Mouse (Mus musculus) hindbrain, embryonic 13.5 days (tissue): ENCODE measurements around the gene AU040320. TPM values are rescaled to one million over a fixed set of nuclear protein-coding genes. Genes with fewer than 3 reads are reported as not detected.

Experiments used
- ATAC-seq: fragments of 200-750 bp; cut with Nextera tagmentation; 2 replicates; pipeline ENCODE4 v1.8.0; 2017; ENCODE audit warnings: moderate TSS enrichment; ENCODE audit not compliant: low FRiP score
- H3K27ac ChIP-seq: fragments of 300-500 bp; sonication (generic); 2 replicates; pipeline ENCODE4 v1.5.1; 2015; ENCODE audit warnings: inconsistent platforms, mild to moderate bottlenecking, moderate library complexity
- H3K27me3 ChIP-seq: fragments of 300-500 bp; sonication (generic); 2 replicates; pipeline ENCODE4 v1.6.1; 2015; ENCODE audit warnings: mild to moderate bottlenecking, inconsistent platforms
- H3K36me3 ChIP-seq: fragments of 300-500 bp; sonication (generic); 2 replicates; pipeline ENCODE4 v1.6.1; 2015; ENCODE audit warnings: mild to moderate bottlenecking, inconsistent platforms
- H3K4me1 ChIP-seq: fragments of 300-500 bp; sonication (generic); replicated peaks from 2 replicates; pipeline ENCODE4 v1.6.1; 2015; ENCODE audit warnings: inconsistent platforms
- H3K4me2 ChIP-seq: fragments of 300-500 bp; sonication (generic); 2 replicates; pipeline ENCODE4 v1.6.1; 2015; ENCODE audit warnings: inconsistent platforms, mild to moderate bottlenecking, moderate library complexity
- H3K4me3 ChIP-seq: fragments of 300-500 bp; sonication (generic); 2 replicates; pipeline ENCODE4 v1.5.1; 2015; ENCODE audit warnings: mild to moderate bottlenecking, inconsistent platforms
- H3K9ac ChIP-seq: fragments of 300-500 bp; sonication (generic); 2 replicates; pipeline ENCODE4 v1.6.1; 2015; ENCODE audit warnings: mild to moderate bottlenecking, inconsistent platforms
- H3K9me3 ChIP-seq: fragments of 300-500 bp; sonication (generic); 2 replicates; pipeline ENCODE4 v1.6.1; 2016; ENCODE audit warnings: inconsistent platforms
- WGBS: fragments of 180-500 bp; shearing (Covaris S2); methylation state at CpG from one replicate; pipeline ENCODE4 v1.1.7; 2015; 5-methylcytosine and 5-hydroxymethylcytosine counted together
- polyA plus RNA-seq: library from polyadenylated mRNA; unstranded; fragments of >200 nt; fragmentation: Nextera tagmentation; extraction: Ambion mirVana; gene quantifications from 2 replicates; pipeline ENCODE4 v1.2.1, GENCODE M21; 2015

Gene AU040320
- polyA plus RNA-seq, 1 experiment from 2014 or later = 40.3 TPM

DNA sequence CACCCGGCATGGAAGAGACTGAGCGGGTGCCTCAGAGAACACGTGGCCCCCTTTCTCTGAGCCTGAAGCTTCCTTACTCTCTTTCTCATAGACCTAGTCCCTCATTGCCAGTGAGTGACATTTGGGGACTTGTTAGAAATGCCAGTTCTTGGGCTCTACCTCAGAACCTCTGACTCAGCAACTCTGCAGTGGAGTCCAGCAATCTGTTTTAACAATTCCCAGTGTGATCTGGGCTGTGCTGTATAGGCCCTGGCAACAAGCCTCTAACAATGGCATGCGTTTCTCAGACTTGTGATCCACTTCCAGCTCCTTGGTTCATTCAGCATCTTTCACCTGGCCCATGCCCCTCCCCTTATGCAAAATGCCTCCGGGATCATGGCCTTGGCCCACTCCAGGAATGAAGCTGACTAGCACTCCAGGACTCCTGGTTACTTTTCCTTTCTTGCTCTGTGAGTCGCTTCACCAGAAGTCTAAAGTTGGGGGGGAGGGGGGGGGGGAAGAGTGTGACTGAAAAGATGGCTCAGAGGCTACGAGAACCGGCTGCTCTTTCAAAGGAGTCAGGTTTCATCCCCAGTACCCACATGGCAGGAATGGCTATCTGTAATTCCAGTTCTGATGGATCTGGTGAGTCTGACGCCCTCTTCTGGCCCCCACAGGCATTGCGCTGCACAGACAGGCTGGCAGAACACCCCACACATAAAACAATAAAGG, 13.2 kb upstream of the AU040320 start:
- ATAC-seq = no peak
- Histone ChIP-seq H3K27me3 (peaks cover 92% of the 10 kb centered on the region), H3K9ac (no peak overlapping the region), H3K9me3 (no peaks in the 10 kb centered on the region), H3K4me1 (peaks cover 20% of the 10 kb centered on the region), H3K27ac (no peak overlapping the region), H3K4me2 (no peak overlapping the region), H3K4me3 (no peak overlapping the region), H3K36me3 (peaks cover 19% of the 10 kb centered on the region)
- WGBS = 15% methylated on average over 10 of the region's 10 CpGs

DNA sequence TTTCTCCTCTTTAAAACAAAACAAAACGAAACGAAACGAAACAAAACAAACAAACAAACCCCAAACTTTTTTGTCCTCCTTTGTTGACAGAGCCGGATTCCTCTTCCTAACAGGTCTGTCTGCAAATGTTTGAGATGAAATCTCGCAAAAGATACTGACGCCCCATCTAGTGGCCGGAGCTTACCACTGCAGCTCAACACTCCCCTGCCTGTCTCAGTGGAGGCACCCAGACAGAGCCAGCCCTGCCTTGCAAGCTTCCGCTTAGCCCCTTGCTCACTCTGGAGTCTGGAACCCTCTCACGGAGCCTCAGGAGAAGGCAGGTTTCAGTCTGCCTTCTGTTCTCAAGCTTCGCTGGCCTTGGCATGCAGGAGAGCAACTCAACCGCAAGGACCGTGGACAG, 11.9 kb upstream of the AU040320 start:
- peak overlapping the region; percentile 43; the same call in 1 of the 2 replicates for H3K9ac ChIP-seq
- H3K4me1 ChIP-seq = peaks cover 16% of the 10 kb centered on the region
- no peak for ATAC-seq
- no peak overlapping the region for H3K4me3 ChIP-seq
- no peaks in the 10 kb centered on the region for H3K9me3 ChIP-seq
- 7% methylated on average over 12 of the region's 12 CpGs for WGBS
- H3K36me3 ChIP-seq = peaks cover 32% of the 10 kb centered on the region
- H3K4me2 ChIP-seq = peak overlapping the region; percentile 19; the same call in 1 of the 2 replicates
- no peak overlapping the region for H3K27ac ChIP-seq
- H3K27me3 ChIP-seq = peaks cover 79% of the 10 kb centered on the region

DNA sequence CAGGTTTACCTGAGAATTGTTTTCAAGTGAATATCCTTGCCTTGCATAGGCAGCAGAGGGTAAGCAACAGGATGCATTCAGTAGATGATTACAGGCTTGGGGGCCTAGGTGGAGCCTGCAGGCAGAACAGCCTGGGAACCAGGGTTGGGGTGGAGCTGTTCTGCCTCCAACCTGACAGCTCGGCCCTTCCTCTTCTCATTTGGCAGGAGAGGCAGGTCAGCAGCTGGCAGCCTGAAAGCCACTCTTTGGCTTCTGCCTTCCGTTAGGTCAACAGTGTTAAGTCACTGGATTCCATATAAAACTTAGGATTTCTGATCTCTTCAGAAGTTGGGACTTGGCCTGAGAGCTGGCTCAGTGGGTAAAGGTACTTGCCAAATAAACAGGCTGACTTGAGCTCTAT, 10.4 kb upstream of the AU040320 start:
- Histone ChIP-seq H3K9me3 (no peaks in the 10 kb centered on the region), H3K36me3 (peaks cover 45% of the 10 kb centered on the region), H3K9ac (no peak overlapping the region), H3K4me2 (no peak overlapping the region), H3K27me3 (peaks cover 63% of the 10 kb centered on the region), H3K4me3 (no peak overlapping the region), H3K27ac (no peak overlapping the region), H3K4me1 (peaks cover 18% of the 10 kb centered on the region)
- WGBS = 67% methylated on average over 2 of the region's 2 CpGs
- ATAC-seq = no peak

DNA sequence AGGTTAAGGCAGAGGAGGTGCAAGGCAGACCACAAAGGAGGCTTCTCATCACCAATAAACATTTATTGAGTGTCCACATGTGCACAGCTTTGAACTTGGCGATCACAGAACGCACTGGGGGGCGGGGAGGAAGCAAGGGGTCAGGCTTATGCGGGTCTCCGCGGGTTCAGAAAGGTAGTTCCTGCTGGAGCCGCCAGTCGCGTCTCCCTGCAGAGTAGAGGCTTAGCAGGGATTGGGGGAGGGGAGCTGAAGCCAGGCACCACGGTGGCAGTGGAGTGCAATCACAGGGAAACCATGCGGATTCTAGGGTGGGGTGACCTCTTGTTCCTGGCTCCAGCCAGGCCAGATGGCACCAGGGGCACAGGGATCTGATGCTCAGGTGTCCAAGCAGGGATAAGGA, 9.6 kb upstream of the AU040320 start:
- Histone ChIP-seq H3K27ac (no peak overlapping the region), H3K4me1 (peaks cover 25% of the 10 kb centered on the region), H3K9ac (peak overlapping the region; percentile 29; the same call in 1 of the 2 replicates), H3K9me3 (no peaks in the 10 kb centered on the region), H3K36me3 (peaks cover 53% of the 10 kb centered on the region), H3K4me3 (no peak overlapping the region), H3K4me2 (no peak overlapping the region), H3K27me3 (peaks cover 56% of the 10 kb centered on the region)
- ATAC-seq = no peak
- 14% methylated on average over 11 of the region's 11 CpGs for WGBS

DNA sequence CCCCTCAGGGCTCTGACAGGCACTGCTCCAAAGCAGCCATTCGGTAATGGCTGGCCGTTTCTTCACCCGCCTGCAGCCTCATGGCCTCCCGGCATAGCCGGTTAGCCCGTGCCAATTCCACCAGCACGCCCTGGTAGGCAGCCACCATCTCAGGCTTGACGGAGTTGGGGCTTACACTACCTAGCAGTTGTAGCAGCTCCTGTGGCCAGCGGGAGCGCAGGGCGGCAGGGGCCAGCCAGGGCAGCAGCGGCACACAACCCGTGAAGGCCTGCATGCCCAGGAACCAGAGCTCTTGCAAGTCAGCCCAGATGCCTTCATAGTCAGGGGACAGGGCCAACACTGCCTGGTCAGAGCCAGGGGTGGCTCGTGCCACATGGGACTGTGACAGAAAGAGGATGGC, 8.5 kb upstream of the AU040320 start:
- Histone ChIP-seq H3K4me3 (no peak overlapping the region), H3K9ac (no peak overlapping the region), H3K4me2 (no peak overlapping the region), H3K27ac (no peak overlapping the region), H3K4me1 (peaks cover 36% of the 10 kb centered on the region), H3K27me3 (peaks cover 45% of the 10 kb centered on the region), H3K9me3 (no peaks in the 10 kb centered on the region), H3K36me3 (peaks cover 64% of the 10 kb centered on the region)
- ATAC-seq = no peak
- WGBS = 86% methylated on average over 14 of the region's 14 CpGs

DNA sequence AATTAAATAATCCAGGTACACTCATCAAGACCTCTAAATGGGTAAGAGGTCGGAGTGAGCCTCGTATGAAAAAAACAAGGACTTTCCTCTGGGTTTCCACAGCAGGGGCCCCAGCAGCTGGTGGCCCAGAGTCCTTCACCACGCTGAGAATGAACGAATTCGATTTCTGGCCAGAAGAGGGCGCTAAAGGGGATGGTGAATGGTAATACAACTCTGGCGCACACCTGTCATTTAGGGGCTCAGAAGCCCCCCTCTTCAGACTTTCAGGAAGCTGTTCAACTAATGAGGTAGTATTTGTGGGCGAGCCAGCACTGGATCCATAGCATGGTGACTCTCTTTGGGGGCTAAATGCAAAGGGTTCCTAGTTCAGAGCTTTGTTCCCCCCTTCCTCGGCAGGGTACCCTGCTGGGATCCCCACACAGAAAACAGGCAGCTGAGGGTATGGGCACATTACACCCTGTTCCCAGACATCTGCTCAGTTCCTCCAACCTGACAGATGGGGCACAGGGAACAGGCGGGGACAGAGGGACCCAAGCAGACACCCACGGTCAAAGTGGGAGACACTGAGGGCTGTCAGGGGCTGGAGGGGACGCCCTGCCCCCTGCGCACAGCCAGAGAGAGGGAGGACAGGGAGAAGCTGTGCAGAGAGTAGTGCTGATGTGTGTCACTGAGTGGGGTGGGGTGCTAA, 7.7 kb upstream of the AU040320 start:
- Histone ChIP-seq H3K9ac (no peak overlapping the region; the same call in 1 of the 2 replicates), H3K4me2 (no peak overlapping the region), H3K27ac (no peak overlapping the region), H3K27me3 (peaks cover 39% of the 10 kb centered on the region), H3K4me3 (no peak overlapping the region), H3K9me3 (no peaks in the 10 kb centered on the region), H3K36me3 (peaks cover 71% of the 10 kb centered on the region), H3K4me1 (peaks cover 44% of the 10 kb centered on the region)
- WGBS = 35% methylated on average over 13 of the region's 13 CpGs
- no peak for ATAC-seq

DNA sequence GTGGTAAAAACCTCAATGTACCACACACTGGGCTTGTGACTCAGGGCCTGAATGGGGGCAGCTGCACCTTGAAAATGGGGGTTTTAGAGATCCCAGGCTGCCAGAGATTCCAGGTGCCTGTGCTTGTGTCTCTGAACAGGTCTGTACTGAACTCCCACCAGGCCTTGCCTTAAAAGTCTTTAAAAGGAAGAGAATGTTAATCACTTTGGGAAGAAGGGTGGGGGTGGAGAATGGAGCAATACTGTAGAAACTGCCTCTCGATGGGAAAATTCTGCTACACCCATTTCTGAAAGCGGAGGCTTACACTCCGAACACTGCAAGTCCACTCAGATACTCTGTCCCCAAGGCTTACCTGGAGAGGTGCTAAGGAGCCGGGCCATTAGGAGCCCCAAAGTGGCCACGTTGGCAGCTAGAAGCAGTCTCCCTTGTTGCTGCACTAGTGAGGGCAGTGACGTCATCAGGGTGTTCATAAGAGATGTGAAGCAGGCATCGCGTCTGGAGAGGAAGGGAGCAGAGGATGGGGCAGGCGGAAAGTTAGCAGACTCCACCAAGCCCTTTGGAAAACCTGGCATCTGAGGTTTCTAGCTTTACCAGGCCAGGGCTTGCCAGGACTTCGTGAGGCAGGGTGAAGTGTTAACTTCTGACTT, 7.0 kb upstream of the AU040320 start:
- no peak for ATAC-seq
- H3K36me3 ChIP-seq = peaks cover 71% of the 10 kb centered on the region
- no peak overlapping the region for H3K4me2 ChIP-seq

DNA sequence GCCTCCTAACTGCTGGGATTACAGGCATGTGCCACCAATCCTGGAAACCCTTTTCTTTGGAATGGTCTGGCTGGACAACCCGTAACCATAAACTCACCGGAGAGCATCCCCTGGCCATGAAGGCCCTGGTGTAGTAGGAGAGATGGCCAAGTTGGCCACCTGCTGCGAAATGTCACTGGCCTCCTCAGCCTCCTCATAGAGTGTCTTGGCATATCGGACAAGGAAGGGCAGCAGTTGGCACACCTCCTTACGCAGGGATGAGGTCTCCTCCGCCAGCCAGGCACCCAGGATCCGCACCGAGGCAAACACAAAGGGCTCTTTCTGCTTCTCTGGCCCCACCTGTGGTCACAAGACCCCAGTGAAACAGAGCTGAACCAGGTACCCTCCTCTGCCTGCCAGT, 5.0 kb upstream of the AU040320 start:
- no peak for ATAC-seq
- Histone ChIP-seq H3K4me2 (no peak overlapping the region), H3K27ac (no peak overlapping the region), H3K4me3 (no peak overlapping the region), H3K4me1 (peaks cover 65% of the 10 kb centered on the region), H3K9me3 (no peaks in the 10 kb centered on the region), H3K36me3 (peaks cover 69% of the 10 kb centered on the region), H3K9ac (peak overlapping the region; percentile 60; the same call in 1 of the 2 replicates), H3K27me3 (peaks cover 17% of the 10 kb centered on the region)
- WGBS = 96% methylated on average over 8 of the region's 8 CpGs

More for the DNA sequence above, 7.0 kb upstream of the AU040320 start:
- Histone ChIP-seq H3K27me3 (peaks cover 36% of the 10 kb centered on the region), H3K4me1 (peaks cover 51% of the 10 kb centered on the region), H3K27ac (no peak overlapping the region), H3K4me3 (no peak overlapping the region), H3K9me3 (no peaks in the 10 kb centered on the region), H3K9ac (no peak overlapping the region)
- 85% methylated on average over 10 of the region's 10 CpGs for WGBS

DNA sequence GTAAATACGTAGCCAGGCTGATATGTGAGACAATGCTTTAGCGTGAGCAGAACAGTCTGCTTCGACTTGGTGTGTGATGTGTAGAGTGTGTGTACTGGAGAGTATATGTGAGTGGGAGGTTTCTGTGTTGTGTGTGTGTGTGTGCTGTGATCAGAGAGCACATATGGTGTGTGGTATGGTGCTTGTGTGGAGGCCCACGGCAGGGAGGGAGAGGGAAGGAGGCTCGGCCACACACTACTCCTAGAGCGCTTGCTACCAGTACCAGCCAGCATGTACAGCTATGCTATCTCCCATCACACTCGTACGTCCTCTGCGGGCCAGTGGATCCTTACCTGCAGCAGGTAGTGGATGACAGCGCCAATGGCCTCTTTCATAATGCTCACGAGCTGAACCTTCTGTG, 3.8 kb upstream of the AU040320 start:
- H3K36me3 ChIP-seq = peaks cover 58% of the 10 kb centered on the region
- 0 out of 2 replicates have a peak overlapping the region, but pooled peaks have one; percentile 52 for H3K27ac ChIP-seq
- H3K27me3 ChIP-seq = peaks cover 6% of the 10 kb centered on the region
- H3K4me1 ChIP-seq = peaks cover 62% of the 10 kb centered on the region
- no peaks in the 10 kb centered on the region for H3K9me3 ChIP-seq
- peak overlapping the region; percentile 9; the same call in 1 of the 2 replicates for H3K4me3 ChIP-seq
- WGBS = 90% methylated on average over 11 of the region's 11 CpGs
- H3K4me2 ChIP-seq = peak overlapping the region; percentile 25; the same call in 1 of the 2 replicates
- peak overlapping the region; percentile 60 for H3K9ac ChIP-seq
- ATAC-seq = no peak

DNA sequence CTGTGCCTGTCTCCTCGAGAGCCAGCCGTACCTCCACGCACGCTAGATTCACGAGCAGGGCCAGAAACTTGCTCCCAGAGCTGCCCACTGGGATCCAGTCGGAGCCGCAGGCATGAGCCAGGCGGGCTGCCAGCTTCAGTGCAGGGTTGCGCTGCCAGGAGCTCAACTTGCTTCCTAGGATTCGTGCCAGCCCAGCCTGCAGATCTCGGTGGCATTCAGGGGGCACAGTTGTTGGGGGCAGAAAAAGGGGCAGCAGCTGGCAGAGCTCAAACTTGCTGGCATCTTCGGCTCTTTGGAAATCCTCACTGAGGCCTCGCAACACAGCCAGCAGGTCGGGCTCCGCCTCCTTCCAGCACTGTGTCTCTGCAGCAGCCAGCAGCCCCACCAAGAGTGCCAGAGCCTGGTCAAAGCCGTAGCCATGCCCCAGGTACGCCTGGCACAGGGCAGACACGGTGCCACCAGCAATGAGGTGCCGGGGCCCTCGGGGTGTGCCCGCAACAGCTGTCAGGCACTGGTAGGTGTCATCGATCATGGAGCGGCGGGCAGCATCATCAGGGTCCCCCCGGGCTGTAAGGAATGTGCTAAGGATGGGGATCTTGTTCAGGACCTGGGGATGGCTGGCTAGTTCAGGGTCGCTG, 3.2 kb upstream of the AU040320 start:
- no peaks in the 10 kb centered on the region for H3K9me3 ChIP-seq
- H3K36me3 ChIP-seq = peaks cover 52% of the 10 kb centered on the region
- H3K4me3 ChIP-seq = no peak overlapping the region; the same call in 1 of the 2 replicates
- H3K4me1 ChIP-seq = peaks cover 68% of the 10 kb centered on the region
- no peak for ATAC-seq
- H3K27me3 ChIP-seq = no peaks in the 10 kb centered on the region
- 81% methylated on average over 26 of the region's 26 CpGs for WGBS
- peak overlapping the region; percentile 97; the same call in 1 of the 2 replicates for H3K4me2 ChIP-seq
- H3K9ac ChIP-seq = peak overlapping the region; percentile 60
- peak overlapping the region; percentile 52 for H3K27ac ChIP-seq

DNA sequence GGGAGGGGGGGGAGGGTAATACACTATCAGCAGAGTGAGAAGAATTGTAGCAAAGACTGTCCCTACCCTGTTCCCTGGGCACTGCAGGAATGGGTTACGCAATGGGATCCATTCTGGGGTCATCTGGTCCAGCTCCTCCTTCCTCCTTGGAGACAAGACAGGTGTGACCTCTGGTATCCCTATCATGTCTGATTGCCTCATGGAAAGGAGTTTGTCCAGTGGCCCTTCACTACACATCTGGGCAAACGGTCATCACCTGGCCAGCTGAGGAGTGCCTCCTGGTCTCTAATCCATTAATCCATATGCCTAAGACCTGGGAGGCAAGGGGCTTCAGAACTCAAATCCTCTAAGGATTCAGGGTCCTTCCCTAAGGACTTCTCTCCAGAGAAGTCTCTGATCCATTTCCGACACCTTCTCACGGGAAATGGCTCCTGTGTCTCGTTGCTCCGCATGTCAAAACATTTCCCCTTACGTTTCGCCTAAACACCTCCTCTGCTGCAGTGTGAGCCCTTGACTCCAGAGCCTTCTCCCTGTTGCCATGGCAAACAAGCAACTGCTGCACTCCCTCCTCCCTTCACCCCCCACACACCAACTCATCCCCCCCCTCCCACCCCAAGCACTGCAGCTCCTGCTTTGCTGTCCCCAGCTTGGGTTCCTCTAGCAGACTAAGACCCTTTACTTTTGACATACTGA, 2.3 kb upstream of the AU040320 start:
- H3K9me3 ChIP-seq = no peaks in the 10 kb centered on the region
- H3K4me1 ChIP-seq = peaks cover 68% of the 10 kb centered on the region
- peaks cover 43% of the 10 kb centered on the region for H3K36me3 ChIP-seq
- no peaks in the 10 kb centered on the region for H3K27me3 ChIP-seq
- peak overlapping the region; percentile 90 for H3K9ac ChIP-seq
- peak overlapping the region; percentile 69 for H3K4me3 ChIP-seq
- ATAC-seq = no peak
- H3K27ac ChIP-seq = no peak overlapping the region
- 80% methylated on average over 8 of the region's 8 CpGs for WGBS
- H3K4me2 ChIP-seq = peak overlapping the region; percentile 97
